Mouse (Mus musculus) spleen, adult 2 months (tissue): ENCODE data around the gene Osgin1. TPM values are rescaled to one million over a fixed set of nuclear protein-coding genes. Genes with fewer than 3 reads are reported as not detected.
A peak's percentile ranks its signal among the peaks of the same experiment; 100 is the strongest.

Experiments
- DNase-seq, 2 experiments: peaks; one replicate each; pipeline versions ENCODE4 v3.0.0 to v3.0.0-alpha.2; 2012 to 2021; ENCODE audit warnings: low spot score in 2 of 2, low read depth in 1 of 2
- H3K27ac ChIP-seq: fragments of 200-500 bp; 2 replicates; pipeline ENCODE4 v1.5.1; 2012; ENCODE audit warnings: low read length, inconsistent platforms; ENCODE audit not compliant: insufficient read depth
- H3K27me3 ChIP-seq: fragments of 200-500 bp; 2 replicates; pipeline ENCODE4 v1.6.1; 2012; ENCODE audit warnings: mild to moderate bottlenecking, moderate library complexity, low read length, inconsistent platforms; ENCODE audit not compliant: control insufficient read depth, insufficient read depth
- H3K36me3 ChIP-seq: fragments of 200-500 bp; 2 replicates; pipeline ENCODE4 v1.6.1; 2012; ENCODE audit warnings: mild to moderate bottlenecking, low read length, inconsistent platforms; ENCODE audit not compliant: control insufficient read depth, insufficient read depth
- H3K4me1 ChIP-seq: fragments of 200-500 bp; 2 replicates; pipeline ENCODE4 v1.6.1; 2011; ENCODE audit warnings: inconsistent platforms; ENCODE audit not compliant: control insufficient read depth, insufficient read depth, insufficient read length
- H3K4me3 ChIP-seq: fragments of 200-500 bp; 2 replicates; pipeline ENCODE4 v1.5.1; 2011; ENCODE audit warnings: mild to moderate bottlenecking, inconsistent platforms; ENCODE audit not compliant: insufficient read depth, insufficient read length; ENCODE audit errors: extremely low read depth
- CTCF ChIP-seq: fragments of 200-500 bp; IDR thresholded peaks from 2 replicates; pipeline ENCODE4 v1.5.1; 2011; ENCODE audit warnings: mild to moderate bottlenecking, inconsistent platforms; ENCODE audit not compliant: insufficient read depth, insufficient read length, insufficient replicate concordance; ENCODE audit errors: extremely low read depth
- POLR2A ChIP-seq: fragments of 200-500 bp; IDR thresholded peaks from 2 replicates; pipeline ENCODE4 v1.6.1; 2011; ENCODE audit warnings: low read depth, low read length, inconsistent platforms
- WGBS: fragments of 180-500 bp; shearing (Covaris S2); methylation state at CpG from one replicate; pipeline ENCODE4 v1.1.7; 2018; 5-methylcytosine and 5-hydroxymethylcytosine counted together
- polyA plus RNA-seq: library from polyadenylated mRNA; depleted of rRNA; stranded (reverse); fragments of >200 nt; gene quantifications from 2 replicates; pipeline ENCODE4 v1.2.3, GENCODE M21; 2012; rRNA removed

The Osgin1 gene
- polyA plus RNA-seq, 1 experiment: 15.6 TPM

- 9% methylated on average over 18 of the region's 18 CpGs for WGBS
- Histone ChIP-seq H3K27ac (no peak overlapping the region), H3K27me3 (0 out of 2 replicates have a peak, but pooled peaks cover 4% of the 10 kb centered on the region), H3K4me3 (no peak overlapping the region), H3K36me3 (no peaks in the 10 kb centered on the region), H3K4me1 (no peaks in the 10 kb centered on the region)
- TF ChIP-seq CTCF: no peak
- no peak for TF ChIP-seq POLR2A
- no peak for DNase-seq
These were observed 32.2 kb downstream of the Osgin1 start for GRCm38 (mm10) chr8:119466105-119466504.

DNA sequence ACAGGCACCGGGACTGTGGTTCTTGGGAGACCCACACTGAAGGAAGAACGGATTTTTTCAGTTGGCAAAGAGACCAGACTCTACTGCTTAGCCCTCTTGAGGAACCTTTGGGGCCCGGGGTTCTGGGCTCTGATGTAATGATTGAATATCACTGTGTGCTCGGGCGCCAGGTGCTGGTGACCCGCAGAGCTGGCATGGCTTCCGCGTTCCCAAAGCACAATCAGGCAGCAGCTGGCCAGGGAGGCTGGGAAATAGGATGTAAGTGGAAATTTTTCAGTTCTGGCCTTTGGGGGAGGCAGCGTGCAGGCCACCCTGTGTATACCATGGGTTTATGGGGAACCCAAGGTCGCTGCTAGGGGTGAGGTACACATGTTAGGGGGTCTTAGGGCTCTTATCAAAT, 32.9 kb downstream of the Osgin1 start:
- no peak overlapping the region for H3K27ac ChIP-seq
- H3K36me3 ChIP-seq: no peaks in the 10 kb centered on the region
- H3K4me3 ChIP-seq: no peak overlapping the region
- 0 out of 2 replicates have a peak, but pooled peaks cover 4% of the 10 kb centered on the region for H3K27me3 ChIP-seq
- TF ChIP-seq CTCF: no peak
- TF ChIP-seq POLR2A: no peak
- 88% methylated on average over 10 of the region's 10 CpGs for WGBS
- no peak for DNase-seq
- H3K4me1 ChIP-seq: no peaks in the 10 kb centered on the region

GRCm38 (mm10) chr8:119468091-119468490, 34.2 kb downstream of the Osgin1 start:
- Histone ChIP-seq H3K27me3 (0 out of 2 replicates have a peak, but pooled peaks cover 4% of the 10 kb centered on the region), H3K4me3 (no peak overlapping the region), H3K27ac (no peak overlapping the region), H3K36me3 (no peaks in the 10 kb centered on the region), H3K4me1 (no peaks in the 10 kb centered on the region)
- TF ChIP-seq POLR2A: no peak
- TF ChIP-seq CTCF: no peak
- DNase-seq: no peak
- 86% methylated on average over 8 of the region's 8 CpGs for WGBS

DNA sequence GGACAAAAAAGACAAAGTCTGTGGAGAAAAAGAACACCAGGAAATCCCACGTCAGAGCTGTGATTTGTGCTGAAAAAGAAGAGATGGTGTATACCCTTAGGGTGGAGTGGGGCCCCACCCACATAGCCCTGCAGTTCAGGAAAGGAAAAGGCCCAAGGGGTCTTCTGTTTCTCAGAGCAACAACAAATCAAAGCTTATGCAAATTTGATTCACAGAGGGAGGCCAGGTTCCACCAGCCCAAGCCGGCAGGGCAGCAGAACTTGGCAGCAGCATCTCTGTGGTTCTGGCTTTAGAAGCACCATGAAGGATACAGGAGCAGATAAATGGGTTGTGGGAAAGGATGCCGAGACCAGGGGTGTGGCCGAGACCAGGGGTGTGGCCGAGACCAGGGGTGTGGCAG, 44.8 kb downstream of the Osgin1 start:
- DNase-seq: no peak
- Histone ChIP-seq H3K36me3 (no peaks in the 10 kb centered on the region), H3K4me3 (no peak overlapping the region), H3K27ac (no peak overlapping the region), H3K27me3 (no peaks in the 10 kb centered on the region), H3K4me1 (no peaks in the 10 kb centered on the region)
- 30% methylated on average over 5 of the region's 5 CpGs for WGBS
- TF ChIP-seq POLR2A (no peak), CTCF (no peak)

DNA sequence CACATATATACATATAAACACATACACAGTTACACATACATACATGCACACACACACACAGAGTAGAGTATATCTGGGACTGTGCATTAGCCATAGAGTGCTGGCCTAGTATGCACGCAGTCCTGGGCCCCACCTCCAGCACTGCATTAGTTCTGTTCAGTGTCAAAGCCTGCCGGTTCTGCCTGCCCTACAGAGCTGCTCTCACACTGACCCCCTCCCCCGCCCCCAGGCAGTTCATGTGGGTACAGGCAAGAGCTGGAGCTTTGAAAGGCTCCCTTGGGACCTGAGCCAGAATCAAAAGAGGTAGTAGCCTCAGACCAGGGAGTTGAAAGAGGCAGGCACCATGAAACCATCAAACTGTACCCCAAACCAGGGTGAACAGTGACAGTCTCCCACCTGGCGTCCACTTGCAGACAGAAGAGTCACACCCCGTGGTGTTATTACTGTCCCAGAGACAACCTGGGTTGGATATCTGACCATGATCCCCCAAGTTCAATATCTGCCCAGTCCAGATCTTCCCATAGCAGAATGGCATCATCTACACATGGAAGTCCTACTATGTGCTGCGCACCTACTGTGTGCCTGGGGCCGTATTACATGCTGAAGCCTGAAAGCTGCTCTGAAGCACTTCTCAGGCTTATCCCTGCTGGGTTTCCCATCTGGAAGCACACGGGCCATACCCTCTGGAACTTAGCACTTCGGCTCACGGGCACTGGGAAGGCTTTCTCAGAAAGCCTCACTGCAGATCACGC, 50.4 kb downstream of the Osgin1 start:
- peak; percentile 12 to 25 for DNase-seq
- 71% methylated on average over 11 of the region's 11 CpGs for WGBS
- no peaks in the 10 kb centered on the region for H3K27me3 ChIP-seq
- TF ChIP-seq POLR2A (no peak), CTCF (no peak)
- H3K36me3 ChIP-seq: no peaks in the 10 kb centered on the region
- no peak overlapping the region for H3K4me3 ChIP-seq
- no peak overlapping the region for H3K27ac ChIP-seq
- 0 out of 2 replicates have a peak, but pooled peaks cover 2% of the 10 kb centered on the region for H3K4me1 ChIP-seq

GRCm38 (mm10) chr8:119487093-119487492, 53.2 kb downstream of the Osgin1 start:
- H3K36me3 ChIP-seq: no peaks in the 10 kb centered on the region
- 82% methylated on average over 7 of the region's 7 CpGs for WGBS
- no peak for DNase-seq
- TF ChIP-seq POLR2A (no peak), CTCF (no peak)
- 0 out of 2 replicates have a peak, but pooled peaks cover 2% of the 10 kb centered on the region for H3K4me1 ChIP-seq
- H3K4me3 ChIP-seq: no peak overlapping the region
- no peak overlapping the region for H3K27ac ChIP-seq
- no peaks in the 10 kb centered on the region for H3K27me3 ChIP-seq

Other genes with a start within 250 kb of the Osgin1 start
- 39.1 and 57.8 TPM in 2 replicates for gene Hsbp1, start 89.6 kb upstream of the Osgin1 start, polyA plus RNA-seq
- 17.8 and 23.6 TPM in 2 replicates for gene Mlycd, start 39.2 kb upstream of the Osgin1 start, polyA plus RNA-seq
- 0.23 and 0.27 TPM in 2 replicates for gene Necab2, start 12.6 kb downstream of the Osgin1 start, polyA plus RNA-seq
- 0.13 and 0.29 TPM in 2 replicates for gene Slc38a8, start 67.6 kb downstream of the Osgin1 start, polyA plus RNA-seq
- 40.5 and 48.5 TPM in 2 replicates for gene Mbtps1, start 124.6 kb downstream of the Osgin1 start, polyA plus RNA-seq
- 29.9 and 39.7 TPM in 2 replicates for gene Hsdl1, start 141.1 kb downstream of the Osgin1 start, polyA plus RNA-seq
- not detected in 2 replicates for gene Dnaaf1, start 141.1 kb downstream of the Osgin1 start, polyA plus RNA-seq
- gene Taf1c, start 171.1 kb downstream of the Osgin1 start, polyA plus RNA-seq: 28.7 and 37.1 TPM in 2 replicates
- gene Adad2, start 178.6 kb downstream of the Osgin1 start, polyA plus RNA-seq: not detected in 2 replicates
- gene Kcng4, start 201.6 kb downstream of the Osgin1 start, polyA plus RNA-seq: 0.13 and 0.16 TPM in 2 replicates
- 5.8 and 11.8 TPM in 2 replicates for gene Wfdc1, start 232.2 kb downstream of the Osgin1 start, polyA plus RNA-seq